Mouse (Mus musculus) cerebellum, postnatal 25 days (tissue): ENCODE measurements at regions not wholly inside any gene's neighbourhood (a gene's known extent, or its start where the extent isn't known, plus 50 kb on each side); places are given as distances from the start of the nearest gene placed in this dataset.
A peak's percentile ranks its signal among the peaks of the same experiment; 100 is the strongest.

Experiments
- DNase-seq, 2 experiments: peaks; one replicate each; pipeline ENCODE4 v3.0.0; 2021; ENCODE audit warnings: mixed read lengths in 2 of 2

GRCm38 (mm10) chr15:21988676-21989075 is 560.1 kb upstream of the Cdh18 start:
- no peak for DNase-seq

DNA sequence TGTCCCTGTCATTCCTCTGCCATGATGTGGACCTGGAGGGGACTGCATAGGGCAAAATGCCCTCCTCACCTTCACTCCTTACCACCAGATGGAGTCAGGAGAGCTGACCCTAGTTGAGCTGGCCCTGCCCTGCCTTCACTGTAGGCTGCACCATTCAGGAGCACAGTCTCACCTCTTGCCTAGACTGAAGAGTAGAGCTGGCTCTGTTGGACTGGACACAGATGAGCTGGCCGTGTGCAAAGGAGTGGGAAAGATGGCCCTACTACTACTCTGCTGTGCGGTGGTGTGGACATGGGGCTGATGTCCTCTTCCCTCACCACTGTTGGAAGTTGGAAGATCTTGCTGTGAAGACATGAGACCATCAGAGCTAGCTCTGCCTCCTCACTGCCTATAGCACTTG is 555.5 kb upstream of the Cdh18 start:
- DNase-seq = no peak

- no peak for DNase-seq
Observed at GRCm38 (mm10) chr15:21995121-21995826, 553.5 kb upstream of the Cdh18 start.

DNA sequence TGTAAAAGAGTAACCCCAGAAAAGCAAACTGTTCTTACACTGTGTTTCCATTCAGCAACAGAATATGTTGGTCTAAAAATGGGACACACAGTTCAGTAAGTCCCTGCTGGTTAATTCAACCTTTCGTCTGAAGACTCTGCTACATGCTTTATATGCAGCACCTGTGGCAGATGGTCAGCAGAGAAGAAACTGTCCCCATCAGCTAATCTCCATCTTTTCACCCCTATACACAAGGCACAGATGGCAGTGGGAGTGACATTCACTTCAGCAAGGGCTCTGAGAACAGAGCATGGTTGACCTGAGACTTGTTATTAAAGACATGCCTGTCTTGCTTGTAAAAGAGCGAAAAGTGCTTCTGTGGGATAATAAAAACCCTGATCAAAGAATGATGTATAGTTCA is 528.8 kb upstream of the Cdh18 start:
- DNase-seq = peak; percentile 16 to 48

- DNase-seq = no peak
Observed at GRCm38 (mm10) chr15:22030215-22030614, 518.6 kb upstream of the Cdh18 start.

DNA sequence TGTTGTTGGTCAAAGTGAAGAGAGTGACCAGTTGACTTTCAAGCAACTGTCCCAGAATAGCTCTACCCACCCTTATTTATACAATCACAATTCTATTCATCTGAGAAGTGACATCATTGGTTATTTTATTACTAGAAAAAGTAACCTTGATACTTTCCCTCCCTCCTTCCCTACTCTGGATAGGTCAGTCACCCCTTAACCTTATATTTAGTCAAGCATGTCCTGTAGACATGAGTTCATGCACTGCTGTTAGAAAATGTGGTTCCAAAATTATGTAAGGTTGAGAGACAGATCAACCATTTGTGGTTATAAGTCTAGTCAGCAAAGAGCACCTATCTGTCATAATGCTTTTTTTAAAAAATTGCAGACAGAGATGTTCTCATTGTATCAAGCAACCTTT is 502.4 kb upstream of the Cdh18 start:
- no peak for DNase-seq

- no peak for DNase-seq
Observed at GRCm38 (mm10) chr15:22046877-22047478, 501.8 kb upstream of the Cdh18 start.

DNA sequence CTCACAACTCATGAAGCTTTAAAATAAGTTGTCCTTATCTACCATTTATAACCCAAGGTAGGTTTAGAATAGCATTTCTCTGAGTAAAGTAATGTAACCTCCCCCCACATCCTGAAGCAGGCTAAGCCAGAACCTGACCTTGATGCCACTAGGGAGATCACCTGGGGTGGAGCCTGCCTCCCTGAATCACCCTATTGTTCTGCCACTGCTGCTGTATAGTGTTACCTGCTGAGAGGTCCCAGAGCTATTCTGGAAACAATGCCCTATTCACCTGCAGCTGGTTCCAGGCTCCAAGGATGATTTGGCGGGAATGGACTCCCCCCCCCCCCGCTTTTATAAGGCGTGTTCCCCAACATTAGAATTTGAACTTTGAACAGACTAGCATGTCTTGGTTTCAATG is 462.0 kb upstream of the Cdh18 start:
- no peak for DNase-seq

DNA sequence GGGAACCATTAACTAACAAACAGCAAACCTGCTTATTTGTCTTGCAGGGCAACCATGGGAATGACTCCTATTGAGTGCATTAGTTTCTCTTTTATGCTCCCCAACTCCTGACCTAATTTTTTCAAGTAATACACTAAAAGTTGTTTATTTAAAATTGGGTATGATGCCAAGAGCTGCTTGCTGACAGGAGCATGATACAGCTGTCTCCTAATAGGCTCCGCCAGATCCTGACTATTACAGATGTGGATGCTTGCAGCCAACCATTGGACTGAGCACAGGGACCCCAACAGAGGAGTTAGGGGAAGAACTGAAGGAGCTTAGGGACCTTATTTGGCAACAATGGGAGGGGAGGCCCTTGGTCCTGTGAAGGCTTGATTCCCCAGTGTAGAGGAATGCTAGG is 427.1 kb upstream of the Cdh18 start:
- DNase-seq = no peak

- no peak for DNase-seq
Observed at GRCm38 (mm10) chr15:22151894-22152494, 396.8 kb upstream of the Cdh18 start.

DNA sequence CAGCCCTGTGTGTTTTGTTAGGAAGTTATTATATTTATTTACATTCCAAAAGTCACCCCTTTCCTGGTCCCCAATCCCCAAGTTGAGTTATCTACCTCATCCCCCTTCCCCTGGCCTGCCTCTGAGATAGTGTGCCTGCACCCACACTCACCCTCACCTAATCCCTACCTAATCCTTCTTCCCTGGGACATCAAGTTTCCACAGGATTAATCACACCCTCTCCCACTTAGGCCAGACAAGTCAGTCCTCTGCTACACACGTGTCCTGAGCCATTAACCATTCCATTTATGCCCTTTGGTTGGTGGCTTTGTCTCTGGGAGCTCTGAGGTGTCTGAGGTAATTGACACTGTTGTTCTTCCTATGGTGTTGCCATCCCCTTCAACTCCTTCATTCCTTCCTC is 396.1 kb upstream of the Cdh18 start:
- no peak for DNase-seq

DNA sequence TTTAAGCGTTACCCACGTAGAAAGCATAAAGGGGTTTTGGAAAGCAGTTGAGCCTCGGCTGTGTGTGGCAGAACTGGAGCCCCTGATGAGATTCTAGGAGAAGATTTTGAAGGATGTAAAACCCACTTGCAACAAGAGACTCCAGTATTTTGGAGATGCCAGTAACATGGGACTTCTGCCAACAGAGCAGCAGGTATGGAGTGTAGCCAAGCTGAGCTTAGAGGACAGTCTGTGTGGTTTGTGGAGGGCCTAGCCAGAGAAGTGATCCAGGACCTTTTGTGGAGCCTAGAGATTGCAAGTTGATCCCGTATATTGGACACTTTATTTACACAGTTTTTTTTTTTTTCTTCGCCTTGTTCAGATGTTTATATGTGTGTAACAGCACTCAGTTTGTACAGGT is 378.5 kb upstream of the Cdh18 start:
- peak; percentile 94 for DNase-seq

DNA sequence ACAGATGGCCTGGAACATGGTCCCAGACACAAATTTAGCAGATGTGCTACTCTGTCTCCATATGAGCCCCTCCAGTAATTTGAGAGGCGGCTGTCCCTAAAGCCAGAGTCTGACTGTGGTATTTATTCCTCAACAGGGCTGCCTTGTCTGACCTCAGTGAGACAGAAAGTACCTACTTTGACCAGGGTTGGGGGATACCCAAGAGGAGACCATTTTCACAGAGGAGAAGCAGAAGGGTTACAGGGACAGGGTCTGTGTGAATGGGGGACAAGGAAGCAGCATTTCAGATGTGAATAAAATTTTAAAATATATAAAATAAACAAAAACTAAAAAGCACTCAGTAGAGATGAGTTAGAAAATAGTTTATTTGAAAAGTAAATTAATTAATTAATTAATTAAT is 339.8 kb upstream of the Cdh18 start:
- DNase-seq = no peak

DNA sequence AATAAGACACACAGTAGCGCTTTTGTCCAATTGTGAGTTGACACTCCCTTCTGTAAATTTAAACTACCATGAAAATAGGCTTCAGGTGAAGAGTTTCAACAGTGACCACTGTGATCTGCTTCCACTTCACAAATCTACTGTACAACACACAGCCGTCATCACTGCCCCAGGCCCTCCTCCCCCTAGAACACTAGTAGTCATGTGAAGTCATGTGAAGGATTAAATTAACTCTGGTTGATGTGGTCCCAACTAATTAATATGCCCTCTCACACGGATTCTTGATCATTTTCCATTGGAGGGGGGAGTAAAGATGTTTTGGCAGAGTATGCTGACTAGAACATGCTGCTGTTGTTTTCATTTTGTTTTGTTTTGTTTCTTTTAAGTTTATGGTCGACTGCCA is 316.2 kb upstream of the Cdh18 start:
- DNase-seq = no peak

DNA sequence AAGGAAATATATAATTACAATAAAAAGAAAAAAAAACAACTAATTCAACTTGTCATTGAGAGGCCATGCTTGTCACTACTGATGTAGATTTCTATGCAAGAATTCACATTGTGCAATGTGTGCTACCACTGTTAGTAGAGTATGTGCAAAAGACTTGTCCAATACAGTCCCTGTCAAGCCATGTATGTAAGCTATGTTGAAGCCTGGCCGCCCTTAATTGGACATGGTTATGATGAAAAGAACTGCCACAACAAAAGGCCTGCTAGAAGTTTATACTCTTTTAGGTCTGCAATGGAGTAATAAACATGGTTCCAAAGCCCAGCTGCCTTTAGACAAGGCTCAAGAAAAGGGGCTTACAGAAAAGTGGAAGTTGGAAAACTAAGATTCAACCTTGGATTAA is 267.9 kb upstream of the Cdh18 start:
- DNase-seq = no peak

DNA sequence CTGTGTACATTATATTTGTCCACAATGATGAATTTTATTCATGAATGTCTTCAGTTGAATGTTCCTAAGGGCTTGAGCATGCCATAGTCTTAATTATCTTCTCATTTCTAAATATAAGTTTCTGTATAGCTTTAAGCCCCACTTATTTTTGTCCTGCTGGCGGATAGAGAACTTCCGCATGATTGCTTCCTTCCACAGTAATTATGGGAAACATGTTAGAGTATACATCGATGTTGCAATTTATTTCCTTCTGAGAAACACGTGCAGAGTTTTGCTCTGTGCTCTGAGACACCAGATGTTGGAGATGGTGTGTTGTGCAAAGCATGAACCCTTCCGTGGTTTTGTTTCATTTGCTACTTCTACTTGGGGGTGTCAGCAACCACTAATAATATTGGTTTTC is 237.8 kb upstream of the Cdh18 start:
- DNase-seq = no peak

DNA sequence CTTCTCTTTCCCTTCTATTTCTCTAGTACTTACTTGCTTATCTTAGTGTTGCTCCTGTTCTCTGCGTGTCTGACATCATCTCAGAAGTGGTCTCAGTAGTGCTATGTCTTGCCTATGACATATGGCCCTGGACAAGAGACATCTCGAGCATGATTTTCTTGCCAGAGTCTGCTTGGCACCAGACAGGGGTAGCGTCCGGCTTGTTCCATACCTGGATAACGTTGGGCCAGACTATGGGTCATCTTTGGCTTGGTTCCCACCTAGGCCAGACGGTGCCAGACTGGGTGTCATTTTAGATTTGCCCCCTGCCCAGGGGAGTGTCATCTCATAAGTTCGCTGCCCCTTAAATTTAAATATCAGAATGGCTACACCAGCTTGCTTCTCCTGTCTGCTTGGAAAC is 229.8 kb upstream of the Cdh18 start:
- DNase-seq = peak; percentile 73 to 79

GRCm38 (mm10) chr15:22338941-22339340 is 209.9 kb upstream of the Cdh18 start:
- no peak for DNase-seq

GRCm38 (mm10) chr15:22344321-22344720 is 204.5 kb upstream of the Cdh18 start:
- no peak for DNase-seq

DNA sequence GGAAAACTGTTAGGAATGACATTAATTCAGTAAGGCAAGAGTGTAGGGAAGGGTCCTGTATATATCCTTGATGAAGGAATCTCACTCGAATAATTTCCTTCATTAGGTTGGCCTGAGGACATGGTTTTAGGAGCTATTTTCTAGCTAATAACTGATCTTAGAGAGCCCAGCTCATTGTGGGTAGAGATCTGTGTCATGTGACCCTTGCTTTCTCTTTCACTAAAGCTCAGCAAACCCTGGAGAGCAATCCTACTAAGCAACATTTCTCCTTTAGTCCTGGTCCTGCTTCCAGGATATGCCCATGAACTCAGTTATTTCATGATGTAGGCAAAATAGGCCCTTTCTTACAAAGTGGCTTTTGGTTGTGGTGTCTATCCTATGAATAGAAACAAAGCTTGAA is 197.3 kb upstream of the Cdh18 start:
- DNase-seq = no peak
